Mouse (Mus musculus): ENCODE results near the gene Tbpl2.

DNA sequence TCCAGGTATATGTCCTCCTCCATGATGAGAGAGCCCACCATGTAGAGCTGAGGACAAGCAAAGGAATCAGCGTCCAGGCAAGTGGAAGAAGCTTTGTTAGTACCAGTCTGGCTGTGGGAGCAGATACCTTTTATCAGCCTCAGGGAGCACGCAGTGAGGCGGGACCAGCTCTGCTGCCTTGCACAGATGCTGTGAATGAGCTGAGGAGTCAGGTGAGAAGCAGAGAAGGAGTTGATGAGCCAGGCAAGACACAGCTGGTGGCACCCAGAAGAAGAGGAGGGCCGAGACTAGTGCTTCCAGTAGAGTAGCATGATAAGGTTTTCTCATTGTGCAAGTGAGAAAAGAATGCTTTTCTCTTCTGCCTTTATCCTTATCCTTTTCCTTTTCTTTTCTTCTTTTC, at the start of gene Tbpl2:
- TF ChIP-seq USF1 (IDR thresholded peaks at IDR 0.05; ENCODE audit: low read depth) (no peak), SRF (IDR thresholded peaks at IDR 0.05; ENCODE audit: control insufficient read depth, insufficient read length, low read depth) (no peak), MYOG (IDR thresholded peaks at IDR 0.05; ENCODE audit: control insufficient read depth in 1 of 3, insufficient read depth in 1 of 3, insufficient read length in 2 of 3, low read depth in 2 of 3) (no peak), POLR2A (IDR thresholded peaks at IDR 0.05; ENCODE audit: insufficient read length, low read depth) (no peak), POLR2AphosphoS2 (IDR thresholded peaks at IDR 0.05; ENCODE audit: insufficient read length, low read depth) (no peak), MAX (IDR thresholded peaks at IDR 0.05; ENCODE audit: low read depth) (no peak), E2F4 (IDR thresholded peaks at IDR 0.05; ENCODE audit: insufficient read depth) (no peak), CEBPB (IDR thresholded peaks at IDR 0.05; ENCODE audit: insufficient read depth, poor library complexity, severe bottlenecking) (no peak), TCF12 (IDR thresholded peaks at IDR 0.05; ENCODE audit: insufficient read depth, poor library complexity, severe bottlenecking) (no peak), REST (IDR thresholded peaks at IDR 0.05; ENCODE audit: insufficient read depth, insufficient read length) (no peak)

Measured in myocyte (in vitro differentiated cells).